Mouse (Mus musculus): Measurements from ENCODE around the gene Olfr629. TPM values are rescaled to one million over a fixed set of nuclear protein-coding genes. Genes with fewer than 3 reads are reported as not detected.
"Not testable (repeated sequence)": the region's sequence is repeated elsewhere in the genome, so short reads cannot be mapped to it uniquely, and the experiment has no call there.

The Olfr629 gene
- polyA plus RNA-seq, 1 experiment from 2014 or later, result not detected

DNA sequence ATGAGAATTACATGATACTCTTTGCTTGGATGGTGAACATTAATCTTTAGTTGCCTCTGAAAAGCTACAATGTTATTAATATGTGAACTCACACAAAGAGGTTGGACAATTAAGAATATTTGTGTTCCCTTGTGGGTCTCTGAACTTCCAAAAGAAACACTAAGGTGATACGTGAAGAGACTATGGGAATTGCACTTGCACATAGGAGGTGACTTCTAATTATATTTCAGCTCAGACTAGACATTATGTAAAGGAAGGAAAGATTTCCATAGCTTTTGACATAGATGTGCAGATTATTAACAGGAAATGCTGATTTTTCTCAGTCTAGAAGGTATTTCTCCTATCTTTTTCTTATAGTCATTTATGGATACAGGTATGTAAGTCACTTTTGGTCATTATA lies 14.7 kb downstream of the Olfr629 start, which contains the start of gene Olfr628:
Gene Olfr628 (plus strand): TSS at position 301 of the 400 bp plus-strand sequence.
- no peak for ATAC-seq (ENCODE audit: low FRiP score, low TSS enrichment)
- Histone ChIP-seq H3K4me3 (ENCODE audit: low read length) (no peak within 1 kb of the TSS), H3K36me3 (ENCODE audit: control insufficient read depth, insufficient read depth, low read length) (no peaks in the 10 kb centered on the region), H3K27me3 (ENCODE audit: control insufficient read depth, insufficient read depth, low read length) (no peaks in the 10 kb centered on the region), H3K4me1 (ENCODE audit: control insufficient read depth, insufficient read depth, low read length) (no peaks in the 10 kb centered on the region), H3K27ac (ENCODE audit: low read depth, low read length) (no peak within 1 kb of the TSS), H3K4me2 (replicated peaks; ENCODE audit: low read depth, low read length) (no peak within 1 kb of the TSS), H3K9ac (ENCODE audit: low read depth, low read length) (no peak within 1 kb of the TSS), H3K9me3 (ENCODE audit: control insufficient read depth, low read length) (no peaks in the 10 kb centered on the region)
- WGBS, result 96% methylated on average over 1 of the region's 1 CpGs

DNA sequence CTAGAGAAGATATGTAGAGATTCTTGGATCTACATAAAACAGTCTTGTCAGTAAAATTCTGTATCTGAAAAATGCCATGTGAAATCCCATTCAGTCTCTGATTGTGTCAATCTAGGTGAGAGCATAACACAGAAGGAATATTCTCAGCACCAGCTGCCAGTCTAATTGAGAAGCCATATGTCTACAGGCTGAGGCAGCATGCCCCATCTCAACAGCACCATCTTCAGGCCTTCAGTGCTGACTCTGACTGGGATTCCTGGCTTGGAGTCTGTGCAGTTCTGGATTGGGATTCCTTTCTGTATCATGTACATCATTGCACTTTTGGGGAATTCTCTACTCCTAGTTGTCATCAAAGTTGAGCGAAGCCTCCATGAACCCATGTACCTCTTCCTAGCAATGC lies 28.3 kb downstream of the Olfr629 start:
- not testable (repeated sequence) for H3K9me3 ChIP-seq (ENCODE audit: control insufficient read depth, low read length); H3K9ac ChIP-seq (ENCODE audit: low read depth, low read length); H3K4me1 ChIP-seq (ENCODE audit: control insufficient read depth, insufficient read depth, low read length); H3K36me3 ChIP-seq (ENCODE audit: control insufficient read depth, insufficient read depth, low read length); ATAC-seq (ENCODE audit: low FRiP score, low TSS enrichment); H3K4me3 ChIP-seq (ENCODE audit: low read length); H3K27ac ChIP-seq (ENCODE audit: low read depth, low read length); H3K27me3 ChIP-seq (ENCODE audit: control insufficient read depth, insufficient read depth, low read length); H3K4me2 ChIP-seq (replicated peaks; ENCODE audit: low read depth, low read length)
- WGBS, result 93% methylated on average over 1 of the region's 1 CpGs

DNA sequence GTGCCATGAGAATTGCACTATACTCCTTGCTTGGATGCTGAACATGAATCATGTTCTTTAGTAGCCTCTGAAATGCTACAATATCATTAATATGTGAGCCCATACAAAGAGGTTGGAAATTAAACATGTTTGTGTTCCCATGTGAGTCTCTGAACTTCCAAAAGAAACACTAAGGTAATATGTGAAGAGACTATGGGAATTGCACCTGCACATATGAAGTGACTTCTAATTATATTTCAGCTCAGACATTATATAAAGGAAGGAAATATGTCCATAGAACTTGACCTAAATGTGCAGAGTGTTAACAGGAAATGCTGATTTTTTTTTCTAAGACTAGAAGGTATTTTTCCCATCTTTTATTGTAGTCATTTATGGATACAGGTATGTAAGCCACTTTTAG lies 30.4 kb downstream of the Olfr629 start, which contains the start of gene Olfr243:
Gene Olfr243 (plus strand): TSS at position 301 of the 400 bp plus-strand sequence.
- no peaks in the 10 kb centered on the region for H3K27me3 ChIP-seq (ENCODE audit: control insufficient read depth, insufficient read depth, low read length)
- no peak within 1 kb of the TSS for H3K4me2 ChIP-seq (replicated peaks; ENCODE audit: low read depth, low read length)
- no peak within 1 kb of the TSS for H3K4me3 ChIP-seq (ENCODE audit: low read length)
- H3K36me3 ChIP-seq (ENCODE audit: control insufficient read depth, insufficient read depth, low read length), result no peaks in the 10 kb centered on the region
- H3K27ac ChIP-seq (ENCODE audit: low read depth, low read length), result no peak within 1 kb of the TSS
- H3K9me3 ChIP-seq (ENCODE audit: control insufficient read depth, low read length), result no peaks in the 10 kb centered on the region
- no peak within 1 kb of the TSS for H3K9ac ChIP-seq (ENCODE audit: low read depth, low read length)
- ATAC-seq (ENCODE audit: low FRiP score, low TSS enrichment), result no peak
- H3K4me1 ChIP-seq (ENCODE audit: control insufficient read depth, insufficient read depth, low read length), result no peaks in the 10 kb centered on the region

DNA sequence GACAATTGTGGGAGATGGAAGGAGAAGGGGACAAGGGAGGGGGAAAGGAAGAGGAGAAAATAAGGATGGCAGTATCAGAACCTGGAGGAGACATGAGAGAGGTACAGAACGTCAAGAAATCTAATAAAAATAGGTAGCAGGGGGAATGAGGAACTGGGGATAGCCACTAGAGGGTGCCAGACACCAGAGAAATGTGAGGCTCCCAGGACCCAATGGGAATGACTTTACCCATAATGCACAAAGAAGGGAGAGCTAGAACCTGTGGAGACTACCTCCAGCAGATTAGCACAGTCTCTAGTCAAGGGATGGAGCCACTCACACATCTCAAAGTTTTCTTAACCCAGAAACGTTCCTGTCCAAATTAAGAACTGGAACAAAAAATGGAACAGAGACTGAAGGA lies 32.7 kb downstream of the Olfr629 start:
- no peak overlapping the region for H3K4me2 ChIP-seq (replicated peaks; ENCODE audit: low read depth, low read length)
- H3K36me3 ChIP-seq (ENCODE audit: control insufficient read depth, insufficient read depth, low read length), result no peaks in the 10 kb centered on the region
- 46% methylated on average over 2 of the region's 2 CpGs for WGBS

DNA sequence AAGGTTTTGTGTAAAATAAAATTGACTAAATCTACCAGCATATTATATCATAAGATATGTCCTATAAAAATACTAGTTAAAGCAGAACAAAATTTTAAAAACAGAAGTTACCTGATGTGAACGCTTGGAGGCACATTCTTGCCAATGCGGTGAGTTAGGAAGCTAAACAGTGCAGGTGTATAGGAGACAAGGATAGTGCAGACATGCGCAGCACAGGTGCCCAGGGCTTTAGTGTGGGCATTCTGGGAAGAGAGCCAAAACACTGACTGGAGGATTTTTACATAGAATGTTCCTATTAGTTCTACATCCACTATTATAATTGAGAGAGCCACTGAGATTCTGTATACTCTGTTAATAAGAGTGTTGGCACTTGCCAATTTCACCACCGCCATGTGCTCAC lies 45.3 kb downstream of the Olfr629 start:
- Histone ChIP-seq H3K27me3 (ENCODE audit: control insufficient read depth, insufficient read depth, low read length) (no peaks in the 10 kb centered on the region), H3K4me2 (replicated peaks; ENCODE audit: low read depth, low read length) (no peak overlapping the region), H3K4me3 (ENCODE audit: low read length) (no peak overlapping the region), H3K4me1 (ENCODE audit: control insufficient read depth, insufficient read depth, low read length) (no peaks in the 10 kb centered on the region), H3K27ac (ENCODE audit: low read depth, low read length) (no peak overlapping the region), H3K9me3 (ENCODE audit: control insufficient read depth, low read length) (no peaks in the 10 kb centered on the region), H3K9ac (ENCODE audit: low read depth, low read length) (no peak overlapping the region), H3K36me3 (ENCODE audit: control insufficient read depth, insufficient read depth, low read length) (no peaks in the 10 kb centered on the region)
- WGBS, result 92% methylated on average over 4 of the region's 4 CpGs
- ATAC-seq (ENCODE audit: low FRiP score, low TSS enrichment), result no peak

More for the DNA sequence above, 32.7 kb downstream of the Olfr629 start:
- Histone ChIP-seq H3K9ac (ENCODE audit: low read depth, low read length) (no peak overlapping the region), H3K4me1 (ENCODE audit: control insufficient read depth, insufficient read depth, low read length) (no peaks in the 10 kb centered on the region), H3K27ac (ENCODE audit: low read depth, low read length) (no peak overlapping the region), H3K27me3 (ENCODE audit: control insufficient read depth, insufficient read depth, low read length) (no peaks in the 10 kb centered on the region), H3K9me3 (ENCODE audit: control insufficient read depth, low read length) (no peaks in the 10 kb centered on the region), H3K4me3 (ENCODE audit: low read length) (no peak overlapping the region)
- no peak for ATAC-seq (ENCODE audit: low FRiP score, low TSS enrichment)

Other genes with a start within 250 kb of the Olfr629 start
- gene Olfr609, start 246.9 kb downstream of the Olfr629 start, polyA plus RNA-seq (2014; fragmentation: Nextera tagmentation; extraction: Ambion mirVana), result not detected in 2 replicates
- not detected in 2 replicates for gene Olfr610, start 232.8 kb downstream of the Olfr629 start, polyA plus RNA-seq (2014; fragmentation: Nextera tagmentation; extraction: Ambion mirVana)
- gene Olfr611, start 224.1 kb downstream of the Olfr629 start, polyA plus RNA-seq (2014; fragmentation: Nextera tagmentation; extraction: Ambion mirVana), result not detected in 2 replicates
- gene Olfr612, start 202.2 kb downstream of the Olfr629 start, polyA plus RNA-seq (2014; fragmentation: Nextera tagmentation; extraction: Ambion mirVana), result not detected in 2 replicates
- gene Olfr613, start 196.9 kb downstream of the Olfr629 start, polyA plus RNA-seq (2014; fragmentation: Nextera tagmentation; extraction: Ambion mirVana), result not detected in 2 replicates
- not detected in 2 replicates for gene Olfr615, start 188.9 kb downstream of the Olfr629 start, polyA plus RNA-seq (2014; fragmentation: Nextera tagmentation; extraction: Ambion mirVana)
- not detected in 2 replicates for gene Olfr616, start 175.8 kb downstream of the Olfr629 start, polyA plus RNA-seq (2014; fragmentation: Nextera tagmentation; extraction: Ambion mirVana)
- not detected in 2 replicates for gene Olfr617, start 171.9 kb downstream of the Olfr629 start, polyA plus RNA-seq (2014; fragmentation: Nextera tagmentation; extraction: Ambion mirVana)
- gene Olfr618, start 154.8 kb downstream of the Olfr629 start, polyA plus RNA-seq (2014; fragmentation: Nextera tagmentation; extraction: Ambion mirVana), result not detected in 2 replicates
- gene Olfr619, start 144.4 kb downstream of the Olfr629 start, polyA plus RNA-seq (2014; fragmentation: Nextera tagmentation; extraction: Ambion mirVana), result not detected in 2 replicates
- gene Olfr620, start 132.4 kb downstream of the Olfr629 start, polyA plus RNA-seq (2014; fragmentation: Nextera tagmentation; extraction: Ambion mirVana), result not detected in 2 replicates
- not detected in 2 replicates for gene Olfr622, start 102.2 kb downstream of the Olfr629 start, polyA plus RNA-seq (2014; fragmentation: Nextera tagmentation; extraction: Ambion mirVana)
- not detected in 2 replicates for gene Olfr623, start 81.2 kb downstream of the Olfr629 start, polyA plus RNA-seq (2014; fragmentation: Nextera tagmentation; extraction: Ambion mirVana)
- gene Olfr624, start 73.8 kb downstream of the Olfr629 start, polyA plus RNA-seq (2014; fragmentation: Nextera tagmentation; extraction: Ambion mirVana), result 0.04 TPM in 1 of 2 replicates, not detected in the other
- not detected in 2 replicates for gene Olfr625-ps1, start 62.2 kb downstream of the Olfr629 start, polyA plus RNA-seq (2014; fragmentation: Nextera tagmentation; extraction: Ambion mirVana)
- gene Olfr243, start 30.3 kb downstream of the Olfr629 start, polyA plus RNA-seq (2014; fragmentation: Nextera tagmentation; extraction: Ambion mirVana), result not detected in 2 replicates
- gene Olfr628, start 14.6 kb downstream of the Olfr629 start, polyA plus RNA-seq (2014; fragmentation: Nextera tagmentation; extraction: Ambion mirVana), result not detected in 2 replicates
- not detected in 2 replicates for gene Olfr630, start 12.4 kb upstream of the Olfr629 start, polyA plus RNA-seq (2014; fragmentation: Nextera tagmentation; extraction: Ambion mirVana)
- not detected in 2 replicates for gene Olfr69, start 26.7 kb upstream of the Olfr629 start, polyA plus RNA-seq (2014; fragmentation: Nextera tagmentation; extraction: Ambion mirVana)
- gene Olfr68, start 34.8 kb upstream of the Olfr629 start, polyA plus RNA-seq (2014; fragmentation: Nextera tagmentation; extraction: Ambion mirVana), result not detected in 2 replicates
- not detected in 2 replicates for gene Olfr67, start 46.9 kb upstream of the Olfr629 start, polyA plus RNA-seq (2014; fragmentation: Nextera tagmentation; extraction: Ambion mirVana)
- gene Hbb-bt, start 69.1 kb upstream of the Olfr629 start, polyA plus RNA-seq (2014; fragmentation: Nextera tagmentation; extraction: Ambion mirVana), result 1,529 and 1,788 TPM in 2 replicates
- 3,842 and 4,307 TPM in 2 replicates for gene Hbb-bs, start 83.2 kb upstream of the Olfr629 start, polyA plus RNA-seq (2014; fragmentation: Nextera tagmentation; extraction: Ambion mirVana)
- gene Hbb-bh2, start 95.6 kb upstream of the Olfr629 start, polyA plus RNA-seq (2014; fragmentation: Nextera tagmentation; extraction: Ambion mirVana), result not detected in 2 replicates
- 2.8 and 6.5 TPM in 2 replicates for gene Hbb-bh1, start 98.2 kb upstream of the Olfr629 start, polyA plus RNA-seq (2014; fragmentation: Nextera tagmentation; extraction: Ambion mirVana)
- gene Hbb-y, start 108.3 kb upstream of the Olfr629 start, polyA plus RNA-seq (2014; fragmentation: Nextera tagmentation; extraction: Ambion mirVana), result 578 and 855 TPM in 2 replicates
- gene Olfr66, start 141.3 kb upstream of the Olfr629 start, polyA plus RNA-seq (2014; fragmentation: Nextera tagmentation; extraction: Ambion mirVana), result not detected in 2 replicates
- gene Olfr64, start 149.5 kb upstream of the Olfr629 start, polyA plus RNA-seq (2014; fragmentation: Nextera tagmentation; extraction: Ambion mirVana), result not detected in 2 replicates
- gene Olfr65, start 158.5 kb upstream of the Olfr629 start, polyA plus RNA-seq (2014; fragmentation: Nextera tagmentation; extraction: Ambion mirVana), result not detected in 2 replicates
- gene Olfr631, start 183.9 kb upstream of the Olfr629 start, polyA plus RNA-seq (2014; fragmentation: Nextera tagmentation; extraction: Ambion mirVana), result not detected in 2 replicates
- gene Olfr632, start 189.4 kb upstream of the Olfr629 start, polyA plus RNA-seq (2014; fragmentation: Nextera tagmentation; extraction: Ambion mirVana), result not detected in 2 replicates
- gene Olfr633, start 199.5 kb upstream of the Olfr629 start, polyA plus RNA-seq (2014; fragmentation: Nextera tagmentation; extraction: Ambion mirVana), result not detected in 2 replicates
- 0.03 TPM in 1 of 2 replicates, not detected in the other for gene Olfr635, start 226.2 kb upstream of the Olfr629 start, polyA plus RNA-seq (2014; fragmentation: Nextera tagmentation; extraction: Ambion mirVana)